Mouse (Mus musculus) ES-E14 (cell line): ENCODE measurements around the gene Cspg4.

Experiments used
- CHD2 ChIP-seq: IDR thresholded peaks from 2 replicates; pipeline ENCODE4 v1.6.1; 2014; ENCODE audit warnings: mild to moderate bottlenecking, low read depth, low read length, inconsistent platforms
- HCFC1 ChIP-seq: IDR thresholded peaks from 2 replicates; pipeline ENCODE4 v1.6.1; 2012; ENCODE audit warnings: low read length, inconsistent platforms, borderline replicate concordance; ENCODE audit not compliant: insufficient read depth
- MAFK ChIP-seq: IDR thresholded peaks from 2 replicates; pipeline ENCODE4 v1.6.1; 2014; ENCODE audit warnings: mild to moderate bottlenecking, low read depth, low read length, inconsistent platforms; ENCODE audit not compliant: insufficient read depth
- ZC3H11A ChIP-seq: IDR thresholded peaks from 2 replicates; pipeline ENCODE4 v1.6.1; 2012; ENCODE audit warnings: low read depth, mild to moderate bottlenecking, inconsistent platforms, low read length, borderline replicate concordance
- ZNF384 ChIP-seq: IDR thresholded peaks from 2 replicates; pipeline ENCODE4 v1.6.1; 2012; ENCODE audit warnings: low read depth, low read length, inconsistent platforms

DNA sequence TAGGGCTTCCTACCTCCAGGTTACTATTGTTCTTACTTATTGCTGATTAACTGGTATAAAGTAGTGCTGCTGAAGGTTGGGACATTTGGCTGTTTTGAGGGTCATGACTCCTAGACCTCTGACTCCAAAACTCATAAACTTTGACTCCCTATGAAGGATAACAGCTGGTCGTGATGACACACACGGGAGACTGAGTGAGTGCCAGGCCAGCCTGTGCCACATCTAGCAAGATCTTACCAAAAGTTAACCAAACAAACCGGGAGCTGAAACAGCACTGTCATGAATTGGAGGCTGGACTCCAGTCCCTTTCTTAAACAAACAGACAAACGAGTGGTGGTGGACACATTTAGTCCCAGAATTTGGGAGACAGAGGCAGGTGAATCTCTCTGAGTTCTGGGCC, 64.7 kb downstream of the Cspg4 start:
- TF ChIP-seq MAFK (no peak), ZNF384 (no peak), CHD2 (no peak), HCFC1 (no peak), ZC3H11A (no peak)
